15 mouse cellular contexts compared by ENCODE assay signal in genomic region chr12:111829954-111830353, GRCm38 (mm10). TPM values are rescaled to one million over a fixed set of nuclear protein-coding genes. Genes with fewer than 3 reads are reported as not detected.
DNase-seq lines count a peak whose midpoint lies in the region; ATAC-seq lines count a peak whose summit lies in the region.
"Had no signal": no experiment of that assay in that cellular context is flagged by ENCODE, and none has a peak within 500 bp of the region (broad histone marks: within the 10 kb centered on the region; RNA-seq: fewer than 3 reads in every experiment).

No protein-coding gene starts in this region.

- no peak for ATAC-seq in embryonic facial prominence, embryonic 13.5 days (ENCODE audit: insufficient number of reproducible peaks, insufficient read depth, low FRiP score, low TSS enrichment, low read depth)
- ATAC-seq in midbrain, embryonic 15.5 days (replicated peaks), result no peak
- no peak; the same call in 1 of the 2 replicates for ATAC-seq in hindbrain, embryonic 16.5 days
- ATAC-seq: intestine, embryonic 15.5 days had no signal

- H3K9me3 ChIP-seq in embryonic facial prominence, embryonic 13.5 days, result no peaks in the 10 kb centered on the region
- H3K9me3 ChIP-seq in embryonic facial prominence, embryonic 10.5 days, result no peaks in the 10 kb centered on the region
- no peaks in the 10 kb centered on the region for H3K9me3 ChIP-seq in midbrain, embryonic 10.5 days (replicated peaks)
- no peaks in the 10 kb centered on the region for H3K9me3 ChIP-seq in midbrain, embryonic 15.5 days
- H3K9me3 ChIP-seq in hindbrain, embryonic 16.5 days (ENCODE audit: control insufficient read depth, low read length), result no peaks in the 10 kb centered on the region
- H3K9me3 ChIP-seq: intestine, embryonic 15.5 days; stomach, embryonic 15.5 days had no signal

- WGBS in embryonic facial prominence, embryonic 13.5 days, result 86% methylated on average over 9 of the region's 9 CpGs
- 89% methylated on average over 9 of the region's 9 CpGs for WGBS in embryonic facial prominence, embryonic 10.5 days
- 89% methylated on average over 9 of the region's 9 CpGs for WGBS in midbrain, embryonic 10.5 days
- 81% methylated on average over 9 of the region's 9 CpGs for WGBS in midbrain, embryonic 15.5 days
- WGBS in hindbrain, embryonic 16.5 days, result 77% methylated on average over 9 of the region's 9 CpGs

- H3K36me3 ChIP-seq in embryonic facial prominence, embryonic 13.5 days, result peaks cover 99% of the 10 kb centered on the region
- peaks cover 91% of the 10 kb centered on the region for H3K36me3 ChIP-seq in embryonic facial prominence, embryonic 10.5 days (replicated peaks)
- peaks cover 70% of the 10 kb centered on the region for H3K36me3 ChIP-seq in midbrain, embryonic 10.5 days
- H3K36me3 ChIP-seq in midbrain, embryonic 15.5 days (replicated peaks), result peaks cover 40% of the 10 kb centered on the region
- H3K36me3 ChIP-seq in hindbrain, embryonic 16.5 days (ENCODE audit: control insufficient read depth, insufficient read depth, low read length), result peaks cover 65% of the 10 kb centered on the region

- H3K27me3 ChIP-seq in embryonic facial prominence, embryonic 13.5 days, result no peaks in the 10 kb centered on the region
- H3K27me3 ChIP-seq in embryonic facial prominence, embryonic 10.5 days (replicated peaks; ENCODE audit: low read depth, poor library complexity, severe bottlenecking), result no peaks in the 10 kb centered on the region
- H3K27me3 ChIP-seq in midbrain, embryonic 10.5 days (ENCODE audit: low read depth, poor library complexity, severe bottlenecking), result no peaks in the 10 kb centered on the region
- no peaks in the 10 kb centered on the region for H3K27me3 ChIP-seq in midbrain, embryonic 15.5 days (replicated peaks)
- no peaks in the 10 kb centered on the region for H3K27me3 ChIP-seq in hindbrain, embryonic 16.5 days (replicated peaks; ENCODE audit: control insufficient read depth, insufficient read depth, low read length)
- H3K27me3 ChIP-seq: intestine, embryonic 15.5 days; stomach, embryonic 15.5 days had no signal

- no peak for DNase-seq in embryonic facial prominence, embryonic 10.5 days (ENCODE audit: low spot score)
- no peak for DNase-seq in midbrain, embryonic 10.5 days (ENCODE audit: low spot score)
- peak; percentile 74 to 75 for DNase-seq in cerebellum, postnatal 14 days
- no peak for DNase-seq in right cerebral cortex, postnatal 36 days (ENCODE audit: low spot score in 2 of 2)
- DNase-seq in adrenal gland, adult 18-20 months (ENCODE audit: low spot score in 2 of 2), result no peak
- DNase-seq: adrenal gland, postnatal 14 days; gastrocnemius, postnatal 25 days; lung, postnatal 36 days; thymus, postnatal 36 days had no signal

- H3K4me2 ChIP-seq in embryonic facial prominence, embryonic 13.5 days, result no peak overlapping the region
- no peak overlapping the region for H3K4me2 ChIP-seq in midbrain, embryonic 15.5 days
- H3K4me2 ChIP-seq in hindbrain, embryonic 16.5 days (ENCODE audit: low read length), result no peak overlapping the region
- H3K4me2 ChIP-seq: intestine, embryonic 15.5 days; stomach, embryonic 15.5 days had no signal

- no peak overlapping the region for H3K4me3 ChIP-seq in embryonic facial prominence, embryonic 13.5 days
- no peak overlapping the region for H3K4me3 ChIP-seq in embryonic facial prominence, embryonic 10.5 days
- no peak overlapping the region for H3K4me3 ChIP-seq in midbrain, embryonic 10.5 days
- H3K4me3 ChIP-seq in midbrain, embryonic 15.5 days, result no peak overlapping the region
- no peak overlapping the region for H3K4me3 ChIP-seq in hindbrain, embryonic 16.5 days (ENCODE audit: low read length)
- H3K4me3 ChIP-seq: intestine, embryonic 15.5 days; stomach, embryonic 15.5 days had no signal

- H3K4me1 ChIP-seq in embryonic facial prominence, embryonic 13.5 days, result no peaks in the 10 kb centered on the region
- no peaks in the 10 kb centered on the region for H3K4me1 ChIP-seq in embryonic facial prominence, embryonic 10.5 days
- H3K4me1 ChIP-seq in midbrain, embryonic 10.5 days, result peaks cover 6% of the 10 kb centered on the region; the same call in 1 of the 2 replicates
- no peaks in the 10 kb centered on the region for H3K4me1 ChIP-seq in midbrain, embryonic 15.5 days
- no peaks in the 10 kb centered on the region for H3K4me1 ChIP-seq in hindbrain, embryonic 16.5 days (ENCODE audit: control insufficient read depth, insufficient read depth, low read depth, low read length)
- H3K4me1 ChIP-seq: intestine, embryonic 15.5 days; stomach, embryonic 15.5 days had no signal

- peak overlapping the region; percentile 53; the same call in 1 of the 2 replicates for H3K27ac ChIP-seq in embryonic facial prominence, embryonic 13.5 days
- no peak overlapping the region for H3K27ac ChIP-seq in embryonic facial prominence, embryonic 10.5 days (replicated peaks)
- peak overlapping the region; percentile 24; the same call in 1 of the 2 replicates for H3K27ac ChIP-seq in midbrain, embryonic 10.5 days (replicated peaks)
- no peak overlapping the region for H3K27ac ChIP-seq in midbrain, embryonic 15.5 days
- 0 out of 2 replicates have a peak overlapping the region, but pooled peaks have one; percentile 14 for H3K27ac ChIP-seq in hindbrain, embryonic 16.5 days (ENCODE audit: low read depth, low read length)
- H3K27ac ChIP-seq: intestine, embryonic 15.5 days; liver, embryonic 14.5 days; stomach, embryonic 15.5 days had no signal

- no peak overlapping the region for H3K9ac ChIP-seq in embryonic facial prominence, embryonic 13.5 days
- no peak overlapping the region for H3K9ac ChIP-seq in midbrain, embryonic 15.5 days
- no peak overlapping the region for H3K9ac ChIP-seq in hindbrain, embryonic 16.5 days (ENCODE audit: low read depth, low read length)
- H3K9ac ChIP-seq: intestine, embryonic 15.5 days; liver, embryonic 14.5 days; stomach, embryonic 15.5 days had no signal

RNA-seq across cellular contexts. Expression of gene Zfyve21, which starts 16.0 kb away (rescaled TPM):
- 105 and 113 TPM in 2 replicates for polyA plus RNA-seq in embryonic facial prominence, embryonic 13.5 days (2015; fragmentation: Nextera tagmentation; extraction: Ambion mirVana)
- 75.0 TPM in 2 replicates for polyA plus RNA-seq in embryonic facial prominence, embryonic 10.5 days (2016; fragmentation: Nextera tagmentation; extraction: Ambion mirVana)
- 75.3 and 79.2 TPM in 2 replicates for polyA plus RNA-seq in midbrain, embryonic 10.5 days (2016; fragmentation: Nextera tagmentation; extraction: Ambion mirVana)
- polyA plus RNA-seq in midbrain, embryonic 15.5 days (2015; fragmentation: Nextera tagmentation; extraction: Ambion mirVana), result 32.3 and 39.5 TPM in 2 replicates
- 44.7 and 46.9 TPM in 2 replicates for polyA plus RNA-seq in hindbrain, embryonic 16.5 days (2015; fragmentation: Nextera tagmentation; extraction: Ambion mirVana)
- 100 to 1,000 TPM in 1 of 2 experiments, 10 to 100 TPM in 1; 84.6 to 101 TPM for total RNA-seq in adrenal gland, adult 18-20 months (2021)

RNA-seq across cellular contexts. Expression of gene Xrcc3, which starts 16.3 kb away (rescaled TPM):
- polyA plus RNA-seq in embryonic facial prominence, embryonic 13.5 days (2015; fragmentation: Nextera tagmentation; extraction: Ambion mirVana), result 8.4 and 9.3 TPM in 2 replicates
- polyA plus RNA-seq in embryonic facial prominence, embryonic 10.5 days (2016; fragmentation: Nextera tagmentation; extraction: Ambion mirVana), result 21.7 and 22.2 TPM in 2 replicates
- polyA plus RNA-seq in midbrain, embryonic 10.5 days (2016; fragmentation: Nextera tagmentation; extraction: Ambion mirVana), result 16.7 and 18.2 TPM in 2 replicates
- polyA plus RNA-seq in midbrain, embryonic 15.5 days (2015; fragmentation: Nextera tagmentation; extraction: Ambion mirVana), result 2.9 and 3.1 TPM in 2 replicates
- 3.3 and 4.2 TPM in 2 replicates for polyA plus RNA-seq in hindbrain, embryonic 16.5 days (2015; fragmentation: Nextera tagmentation; extraction: Ambion mirVana)
- 10 to 100 TPM; 13.0 to 13.7 TPM for total RNA-seq in adrenal gland, adult 18-20 months (2021)

Comparison
In these comparisons a context has a peak if more than half of its experiments do, and no peak if none do; other contexts are left out.
1. H3K27ac ChIP-seq: peak in embryonic facial prominence, embryonic 13.5 days (single experiment), midbrain, embryonic 10.5 days (single experiment) and hindbrain, embryonic 16.5 days (single experiment); none in embryonic facial prominence, embryonic 10.5 days (single experiment) and midbrain, embryonic 15.5 days (single experiment).
2. DNase-seq: peak in cerebellum, postnatal 14 days (2 of 2); none in embryonic facial prominence, embryonic 10.5 days (single experiment), midbrain, embryonic 10.5 days (single experiment), right cerebral cortex, postnatal 36 days (0 of 2) and adrenal gland, adult 18-20 months (0 of 2).